Mouse (Mus musculus) central nervous system, embryonic 18 days (tissue): ENCODE results near the gene Plp1. TPM values are rescaled to one million over a fixed set of nuclear protein-coding genes. Genes with fewer than 3 reads are reported as not detected.

ENCODE experiments used
- polyA plus RNA-seq: library from polyadenylated mRNA; depleted of rRNA; stranded (reverse); fragments of >200 nt; gene quantifications from 2 replicates; pipeline ENCODE4 v1.2.3, GENCODE M21; 2012; rRNA removed

Gene Plp1
- polyA plus RNA-seq: 25.5 and 26.3 TPM in 2 replicates

DNA sequence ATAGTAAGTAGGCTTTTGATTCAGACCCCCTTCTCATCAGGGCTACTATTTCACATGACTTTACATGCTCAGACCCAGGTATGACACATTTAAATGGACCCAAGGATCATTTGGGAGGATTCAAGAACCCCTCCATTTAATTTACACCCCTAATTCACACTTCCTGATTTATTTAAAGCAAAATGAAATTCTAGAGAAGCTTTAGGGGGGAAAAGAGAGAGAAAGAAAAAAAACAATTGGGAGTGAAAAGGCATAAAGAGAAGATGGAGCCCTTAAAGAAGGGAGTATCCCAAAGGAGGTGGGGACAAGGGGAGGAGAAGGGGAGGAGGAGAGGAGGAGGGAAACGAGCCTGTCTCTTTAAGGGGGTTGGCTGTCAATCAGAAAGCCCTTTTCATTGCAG is at the start of gene Plp1:
Plp1 (plus strand) TSS at position 301 of the 400 bp plus-strand sequence.

DNA sequence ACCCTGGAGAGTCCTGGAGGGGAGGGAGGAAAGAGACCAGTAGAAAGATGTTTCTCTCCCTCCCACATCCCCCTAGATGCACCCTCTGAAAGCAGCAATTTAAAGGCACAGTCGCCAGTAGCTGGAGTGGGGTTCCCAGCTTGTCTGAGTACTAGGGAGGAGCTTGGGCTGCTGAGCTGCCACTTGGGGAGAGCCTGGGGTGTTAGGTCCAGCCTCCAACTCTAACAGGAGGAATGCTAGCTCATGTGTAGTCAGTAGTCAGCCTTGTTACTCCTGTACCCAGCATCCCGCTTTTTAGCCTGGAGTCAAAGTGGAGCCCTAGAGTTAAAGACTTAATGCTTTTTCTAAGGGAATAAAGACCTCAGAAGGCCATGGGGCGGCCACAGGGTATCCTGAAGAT is 42.4 kb upstream of the Plp1 start, which contains the start of gene Glra4:
Glra4 (minus strand) TSS at position 101 of the 400 bp plus-strand sequence.

DNA sequence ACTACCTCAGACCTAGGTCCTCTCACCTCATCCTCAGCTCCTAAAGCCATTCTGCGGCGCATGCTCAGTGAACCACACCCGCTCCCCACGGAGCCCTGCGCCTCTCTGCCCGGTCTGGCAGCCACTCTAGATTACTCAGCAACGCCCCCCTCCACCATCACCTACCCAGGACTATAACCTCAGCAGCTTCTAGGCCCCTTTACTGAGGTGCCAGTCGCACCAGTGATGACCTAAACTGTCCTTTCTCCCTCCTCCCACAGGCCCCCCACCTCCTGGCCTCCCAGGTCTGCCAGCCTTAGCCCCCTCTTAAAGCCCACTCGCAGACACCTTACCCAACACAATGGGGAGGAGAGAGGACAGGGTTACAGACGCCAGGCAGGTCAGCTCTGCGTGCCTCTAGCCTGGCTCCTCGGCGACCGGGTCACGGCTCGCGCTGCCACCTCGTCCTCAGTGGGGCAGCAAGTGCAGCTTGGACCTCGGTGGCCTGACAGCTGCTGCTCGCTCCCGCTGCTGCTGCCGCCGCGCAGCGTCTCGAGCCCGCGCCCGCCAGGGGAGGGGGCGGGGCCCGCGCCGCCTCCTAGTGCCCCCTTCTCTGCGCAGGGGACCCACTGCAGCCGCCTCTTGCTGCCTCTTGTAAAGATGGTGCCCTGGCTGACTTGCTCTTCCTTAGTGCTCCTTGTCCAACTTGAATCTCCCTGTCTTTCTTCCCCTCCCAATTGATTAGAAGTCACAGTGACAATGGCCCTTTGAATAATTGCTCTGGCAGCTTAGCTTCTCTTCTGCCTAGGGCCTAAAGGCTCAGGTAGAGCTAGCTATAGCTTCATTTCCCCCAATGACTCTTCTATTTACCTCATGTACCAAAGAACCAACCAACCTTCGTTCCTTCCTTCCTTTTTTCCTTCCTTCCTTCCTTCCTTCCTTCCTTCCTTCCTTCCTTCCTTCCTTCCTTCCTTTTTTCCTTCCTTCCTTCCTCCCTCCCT is 45.9 kb downstream of the Plp1 start, which contains the start of gene Rab9b:
Rab9b (minus strand) TSS at position 695 of the 980 bp plus-strand sequence.

Other genes starting within 250 kb of the Plp1 start
- gene Tceal3, start 231.8 kb upstream of the Plp1 start, polyA plus RNA-seq: 136 and 163 TPM in 2 replicates
- gene Tceal1, start 114.7 kb upstream of the Plp1 start, polyA plus RNA-seq: 15.3 and 16.9 TPM in 2 replicates
- 467 and 514 TPM in 2 replicates for gene Morf4l2, start 79.0 kb upstream of the Plp1 start, polyA plus RNA-seq
- gene Glra4, start 42.5 kb upstream of the Plp1 start, polyA plus RNA-seq: 0.04 TPM in 1 of 2 replicates, not detected in the other
- gene Rab9b, start 46.1 kb downstream of the Plp1 start, polyA plus RNA-seq: 13.5 and 14.5 TPM in 2 replicates
- gene H2bfm, start 104.7 kb downstream of the Plp1 start, polyA plus RNA-seq: not detected in 2 replicates
- gene Tmsb15b2, start 152.8 kb downstream of the Plp1 start, polyA plus RNA-seq: 58.1 and 64.6 TPM in 2 replicates
- 14.7 and 16.4 TPM in 2 replicates for gene Tmsb15l, start 154.2 kb downstream of the Plp1 start, polyA plus RNA-seq
- gene Tmsb15b1, start 154.2 kb downstream of the Plp1 start, polyA plus RNA-seq: 27.6 and 30.1 TPM in 2 replicates
- gene Zcchc18, start 170.5 kb downstream of the Plp1 start, polyA plus RNA-seq: 298 and 323 TPM in 2 replicates
- 18.0 and 18.6 TPM in 2 replicates for gene Slc25a53, start 215.6 kb downstream of the Plp1 start, polyA plus RNA-seq
- gene Fam199x, start 226.9 kb downstream of the Plp1 start, polyA plus RNA-seq: 3.3 and 3.5 TPM in 2 replicates